Mouse (Mus musculus) monocyte, adult 5-6 weeks (primary cell): ENCODE results near the gene Nfatc2. TPM values are rescaled to one million over a fixed set of nuclear protein-coding genes. Genes with fewer than 3 reads are reported as not detected.

Experiments used
- ATAC-seq: fragments of 153-309, 156-312 bp; replicated peaks from 2 replicates; pipeline ENCODE4 v1.8.0; 2017; ENCODE audit warnings: mild to moderate bottlenecking; ENCODE audit not compliant: low TSS enrichment, insufficient number of reproducible peaks, severe bottlenecking, poor library complexity, low FRiP score
- total RNA-seq: library from RNA; stranded (forward); fragments of 200-1000, 200-491, 200-594 nt; gene quantifications from 3 replicates; pipeline ENCODE4 v1.2.3, GENCODE M21; 2017

Gene Nfatc2
- total RNA-seq, 1 experiment from 2014 or later = 6.1 TPM

- ATAC-seq = peak; percentile 51; the same call in 1 of the 2 replicates
Measured at GRCm38 (mm10) chr2:168428375-168428901, 173.0 kb downstream of the Nfatc2 start.

Other genes starting within 250 kb of the Nfatc2 start
- gene Atp9a, start 140.8 kb upstream of the Nfatc2 start, total RNA-seq = 0.32 to 1.3 TPM (median 0.38 TPM) in 3 replicates
- not detected in 3 replicates for gene Sall4, start 166.3 kb upstream of the Nfatc2 start, total RNA-seq